Mouse (Mus musculus): ENCODE data around the gene Prr13. TPM values are rescaled to one million over a fixed set of nuclear protein-coding genes. Genes with fewer than 3 reads are reported as not detected.

Prr13 gene
- 140 and 141 TPM in 2 replicates for polyA plus RNA-seq (2015; fragmentation: Nextera tagmentation; extraction: Ambion mirVana)

DNA sequence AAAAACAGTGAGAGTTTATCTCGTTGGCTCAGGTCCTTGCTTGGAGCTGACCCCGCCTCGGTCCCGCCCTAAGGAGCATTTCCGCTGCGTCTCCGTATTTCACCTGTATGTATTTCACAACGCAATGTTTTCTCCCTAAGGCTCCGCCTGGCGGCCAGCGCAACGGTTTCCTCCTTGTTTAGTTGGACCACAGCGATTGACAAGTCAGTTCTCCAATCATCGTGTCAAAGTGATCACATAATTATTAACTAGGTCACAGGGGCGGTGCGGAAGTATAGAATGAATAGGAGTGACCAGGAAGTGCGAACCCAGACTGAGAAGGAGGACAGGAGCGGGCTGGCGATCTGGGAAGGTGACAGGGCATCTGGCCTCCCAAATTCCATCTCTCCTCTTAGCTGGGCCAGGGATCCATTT is at the start of gene Prr13:
Gene Prr13 (plus strand): TSS at position 125 of the 414 bp plus-strand sequence.
- H3K9ac ChIP-seq, result peak within 1 kb of the TSS; percentile 21; the same call in 1 of the 2 replicates
- peak; percentile 96 for ATAC-seq
- peak within 1 kb of the TSS; percentile 42 for H3K4me3 ChIP-seq (replicated peaks)
- H3K4me2 ChIP-seq (replicated peaks), result peak within 1 kb of the TSS; percentile 57
- under 1% methylated on average over 19 of the region's 19 CpGs for WGBS
- H3K27ac ChIP-seq, result no peak within 1 kb of the TSS
- no peaks in the 10 kb centered on the region for H3K27me3 ChIP-seq (replicated peaks)
- H3K36me3 ChIP-seq, result 0 out of 2 replicates have a peak, but pooled peaks cover 2% of the 10 kb centered on the region
- no peaks in the 10 kb centered on the region for H3K9me3 ChIP-seq
- H3K4me1 ChIP-seq (replicated peaks), result peaks cover 12% of the 10 kb centered on the region

DNA sequence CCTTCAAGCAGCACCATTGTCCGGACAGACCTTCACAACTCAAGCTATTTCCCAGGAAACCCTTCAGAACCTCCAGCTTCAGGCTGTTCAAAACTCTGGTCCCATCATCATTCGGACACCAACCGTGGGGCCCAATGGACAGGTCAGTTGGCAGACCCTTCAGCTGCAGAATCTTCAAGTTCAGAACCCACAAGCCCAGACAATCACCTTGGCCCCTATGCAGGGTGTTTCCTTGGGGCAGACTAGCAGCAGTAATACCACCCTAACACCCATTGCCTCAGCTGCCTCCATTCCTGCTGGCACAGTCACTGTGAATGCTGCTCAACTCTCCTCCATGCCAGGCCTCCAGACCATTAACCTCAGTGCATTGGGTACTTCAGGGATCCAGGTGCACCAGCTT is 49.5 kb upstream of the Prr13 start:
- Histone ChIP-seq H3K27me3 (replicated peaks) (no peaks in the 10 kb centered on the region), H3K9ac (no peak overlapping the region), H3K4me3 (replicated peaks) (no peak overlapping the region), H3K4me2 (replicated peaks) (peak overlapping the region; percentile 30), H3K9me3 (no peaks in the 10 kb centered on the region), H3K27ac (no peak overlapping the region), H3K4me1 (replicated peaks) (peaks cover 26% of the 10 kb centered on the region), H3K36me3 (peaks cover 31% of the 10 kb centered on the region)
- WGBS, result 88% methylated on average over 3 of the region's 3 CpGs
- ATAC-seq, result no peak

DNA sequence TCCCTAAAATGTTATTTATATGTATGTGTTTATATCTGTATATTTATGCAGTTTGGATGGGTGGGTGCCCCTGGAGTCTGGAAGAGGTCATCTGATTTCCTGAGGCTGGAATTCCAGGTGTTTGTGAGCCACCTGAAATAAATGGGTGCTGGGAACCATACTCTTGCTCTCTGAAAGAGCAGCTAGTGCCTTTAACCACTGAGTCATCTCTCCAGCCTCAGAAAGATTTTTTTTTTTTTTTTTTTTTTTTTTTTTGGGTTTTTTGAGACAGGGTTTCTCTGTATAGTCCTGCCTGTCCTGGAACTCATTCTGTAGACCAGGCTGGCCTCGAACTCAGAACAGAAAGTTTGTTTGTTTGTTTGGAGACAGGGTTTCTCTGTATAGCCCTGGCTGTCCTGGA is 47.8 kb upstream of the Prr13 start:
- 0 out of 2 replicates have a peak overlapping the region, but pooled peaks have one; percentile 22 for H3K4me2 ChIP-seq (replicated peaks)
- no peak for ATAC-seq
- H3K9ac ChIP-seq, result no peak overlapping the region
- H3K27ac ChIP-seq, result no peak overlapping the region
- peaks cover 23% of the 10 kb centered on the region for H3K4me1 ChIP-seq (replicated peaks)
- H3K36me3 ChIP-seq, result peaks cover 31% of the 10 kb centered on the region
- H3K9me3 ChIP-seq, result no peaks in the 10 kb centered on the region
- no peaks in the 10 kb centered on the region for H3K27me3 ChIP-seq (replicated peaks)
- H3K4me3 ChIP-seq (replicated peaks), result no peak overlapping the region
- 94% methylated on average over 1 of the region's 1 CpGs for WGBS

DNA sequence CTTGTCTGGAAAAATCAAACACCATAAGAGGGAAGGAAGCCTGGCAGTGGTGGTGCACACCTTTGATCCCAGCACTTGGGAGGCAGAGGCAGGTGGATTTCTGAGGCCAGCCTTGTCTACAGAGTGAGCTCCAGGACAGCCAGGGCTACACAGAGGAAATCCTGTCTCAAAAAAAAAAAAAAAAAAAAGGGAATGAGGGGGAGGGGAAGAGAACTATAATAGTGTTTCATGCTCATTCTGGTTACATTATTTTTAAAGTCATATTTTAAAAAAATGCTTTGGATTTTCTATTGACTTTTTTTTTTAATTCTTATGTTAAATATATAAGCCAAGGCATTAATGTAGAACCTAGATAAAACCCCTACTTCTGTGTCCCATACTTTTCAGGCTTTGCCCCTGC is 45.1 kb upstream of the Prr13 start:
- Histone ChIP-seq H3K36me3 (peaks cover 25% of the 10 kb centered on the region), H3K4me1 (replicated peaks) (peaks cover 15% of the 10 kb centered on the region), H3K27ac (no peak overlapping the region), H3K27me3 (replicated peaks) (no peaks in the 10 kb centered on the region), H3K4me3 (replicated peaks) (no peak overlapping the region), H3K9ac (no peak overlapping the region), H3K9me3 (no peaks in the 10 kb centered on the region), H3K4me2 (replicated peaks) (no peak overlapping the region)
- ATAC-seq, result no peak

DNA sequence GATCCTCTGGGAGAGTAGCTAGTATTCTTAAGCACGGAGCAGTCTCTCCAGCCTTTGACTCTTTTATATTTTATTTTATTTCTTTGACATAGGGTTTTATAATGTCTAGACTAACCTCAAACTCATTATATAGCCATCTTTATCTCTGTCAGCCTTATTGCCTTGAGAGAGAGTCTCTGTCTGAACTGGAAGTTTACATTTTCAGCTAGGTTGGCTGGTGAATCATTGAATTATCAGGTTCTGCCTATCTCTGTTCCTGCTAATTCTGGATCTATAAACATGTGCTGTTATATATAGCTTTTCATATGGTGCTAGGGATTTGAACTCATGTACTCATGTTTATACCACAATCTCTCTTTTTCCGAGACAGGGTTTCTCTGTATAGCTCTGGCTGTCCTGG is 41.3 kb upstream of the Prr13 start:
- H3K36me3 ChIP-seq, result 0 out of 2 replicates have a peak, but pooled peaks cover 2% of the 10 kb centered on the region
- no peaks in the 10 kb centered on the region for H3K27me3 ChIP-seq (replicated peaks)
- no peak overlapping the region for H3K4me2 ChIP-seq (replicated peaks)
- H3K4me3 ChIP-seq (replicated peaks), result no peak overlapping the region
- H3K4me1 ChIP-seq (replicated peaks), result no peaks in the 10 kb centered on the region
- H3K9me3 ChIP-seq, result no peaks in the 10 kb centered on the region
- no peak for ATAC-seq
- no peak overlapping the region for H3K27ac ChIP-seq
- 85% methylated on average over 2 of the region's 2 CpGs for WGBS
- no peak overlapping the region for H3K9ac ChIP-seq

DNA sequence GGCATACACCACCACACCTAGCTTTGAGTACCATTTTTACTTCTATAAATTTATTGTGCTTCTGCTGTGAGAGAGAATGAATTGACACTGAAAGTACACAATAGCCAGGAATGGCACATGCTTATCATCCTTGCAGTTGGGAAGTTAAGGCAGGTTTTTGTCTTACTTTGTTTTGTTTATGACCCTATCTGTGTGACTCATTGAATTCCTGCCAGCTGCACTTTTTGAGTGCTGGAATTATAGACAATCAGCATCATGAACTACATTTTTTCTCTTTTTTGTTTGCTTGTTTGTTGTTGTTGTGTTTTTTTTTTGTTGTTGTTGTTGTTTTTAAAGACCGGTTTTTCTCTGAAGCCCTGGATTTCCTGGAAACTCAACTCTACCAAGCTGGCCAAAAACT is 37.8 kb upstream of the Prr13 start:
- peaks cover under 1% of the 10 kb centered on the region; the same call in 1 of the 2 replicates for H3K36me3 ChIP-seq
- no peaks in the 10 kb centered on the region for H3K4me1 ChIP-seq (replicated peaks)
- no peak overlapping the region for H3K4me2 ChIP-seq (replicated peaks)
- WGBS, result 39% methylated on average over 1 of the region's 1 CpGs
- no peaks in the 10 kb centered on the region for H3K9me3 ChIP-seq
- H3K27me3 ChIP-seq (replicated peaks), result no peaks in the 10 kb centered on the region
- no peak for ATAC-seq
- H3K9ac ChIP-seq, result no peak overlapping the region
- H3K4me3 ChIP-seq (replicated peaks), result no peak overlapping the region
- H3K27ac ChIP-seq, result no peak overlapping the region

DNA sequence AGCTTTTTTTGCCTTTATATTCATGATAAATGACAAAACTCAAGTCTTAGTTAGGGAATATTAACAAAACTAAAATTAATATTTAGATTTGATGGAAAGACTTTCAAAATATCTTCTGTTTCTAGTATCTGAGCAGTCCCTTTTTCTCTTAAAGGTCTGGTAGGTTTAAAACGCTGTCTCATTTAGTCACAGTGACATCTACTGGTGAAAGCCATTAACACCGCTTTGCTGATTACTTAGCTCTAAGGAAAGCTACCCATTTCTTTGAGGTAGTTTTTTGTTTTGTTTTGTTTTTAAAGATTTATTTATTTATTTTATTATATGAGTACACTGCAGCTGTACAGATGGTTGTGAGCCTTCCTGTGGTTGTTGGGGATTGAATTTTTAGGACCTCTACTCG is 37.4 kb upstream of the Prr13 start:
- WGBS, result 54% methylated on average over 3 of the region's 3 CpGs
- peaks cover 5% of the 10 kb centered on the region; the same call in 1 of the 2 replicates for H3K36me3 ChIP-seq

DNA sequence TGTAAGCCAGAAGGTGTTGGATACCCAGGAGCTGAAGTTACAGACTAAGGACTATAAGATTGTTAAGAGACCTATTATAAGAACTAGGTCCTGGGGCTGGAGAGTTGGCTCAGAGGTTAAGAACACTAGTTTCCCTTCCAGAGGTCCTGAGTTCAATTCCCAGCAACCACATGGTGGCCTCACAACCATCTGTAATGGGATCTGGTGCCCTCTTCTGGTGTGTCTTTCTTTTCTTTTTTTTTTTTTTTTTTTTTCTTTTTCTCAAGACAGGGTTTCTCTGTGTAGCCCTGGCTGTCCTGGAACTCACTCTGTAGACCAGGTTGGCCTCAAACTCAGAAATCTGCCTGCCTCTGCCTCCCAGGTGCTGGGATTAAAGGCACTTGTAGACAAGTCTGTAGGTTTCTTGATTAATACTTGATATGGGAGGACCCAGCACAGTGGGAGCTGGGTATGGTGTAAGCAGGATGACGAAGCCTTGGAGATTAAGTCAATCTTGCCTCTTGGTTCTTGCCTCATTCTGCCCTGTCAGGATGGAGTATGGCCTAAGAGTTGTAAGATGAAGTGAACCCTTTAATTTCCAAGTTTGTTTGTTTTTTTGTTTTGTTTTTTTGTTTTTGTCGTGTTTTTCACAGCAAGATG is 35.1 kb upstream of the Prr13 start:
- no peak overlapping the region for H3K4me2 ChIP-seq (replicated peaks)
- H3K27ac ChIP-seq, result no peak overlapping the region
- H3K9ac ChIP-seq, result no peak overlapping the region
- H3K27me3 ChIP-seq (replicated peaks), result no peaks in the 10 kb centered on the region
- no peaks in the 10 kb centered on the region for H3K4me1 ChIP-seq (replicated peaks)
- no peaks in the 10 kb centered on the region for H3K9me3 ChIP-seq
- ATAC-seq, result no peak
- peaks cover 15% of the 10 kb centered on the region; the same call in 1 of the 2 replicates for H3K36me3 ChIP-seq
- H3K4me3 ChIP-seq (replicated peaks), result no peak overlapping the region
- WGBS, result 96% methylated on average over 2 of the region's 2 CpGs

More for the DNA sequence above, 37.4 kb upstream of the Prr13 start:
- Histone ChIP-seq H3K27ac (no peak overlapping the region), H3K27me3 (replicated peaks) (no peaks in the 10 kb centered on the region), H3K4me2 (replicated peaks) (no peak overlapping the region), H3K9ac (no peak overlapping the region), H3K4me1 (replicated peaks) (no peaks in the 10 kb centered on the region), H3K4me3 (replicated peaks) (no peak overlapping the region), H3K9me3 (no peaks in the 10 kb centered on the region)
- no peak for ATAC-seq

DNA sequence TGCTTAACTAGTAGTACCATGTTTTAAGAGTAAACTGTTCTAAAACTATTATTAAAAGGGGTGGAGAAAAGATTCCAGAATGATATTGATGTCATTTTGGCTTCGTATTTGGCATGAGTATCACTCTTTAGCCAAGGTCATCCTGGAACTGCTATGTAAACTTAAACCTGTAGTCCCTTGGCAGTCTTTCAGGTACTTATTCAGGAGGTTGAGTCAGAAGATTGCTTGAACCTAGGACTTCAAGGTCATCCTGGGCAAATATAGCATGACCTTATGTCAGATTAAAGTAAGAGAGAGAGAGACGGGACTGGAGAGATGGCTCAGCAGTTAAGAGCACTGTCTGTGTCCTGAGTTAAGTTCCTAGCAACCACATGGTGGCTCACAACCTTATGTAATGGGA is 34.2 kb upstream of the Prr13 start:
- Histone ChIP-seq H3K4me2 (replicated peaks) (no peak overlapping the region), H3K27me3 (replicated peaks) (no peaks in the 10 kb centered on the region), H3K4me3 (replicated peaks) (no peak overlapping the region), H3K9ac (no peak overlapping the region), H3K36me3 (peaks cover 21% of the 10 kb centered on the region), H3K27ac (no peak overlapping the region), H3K4me1 (replicated peaks) (no peaks in the 10 kb centered on the region), H3K9me3 (no peaks in the 10 kb centered on the region)
- no peak for ATAC-seq
- 79% methylated on average over 2 of the region's 2 CpGs for WGBS

DNA sequence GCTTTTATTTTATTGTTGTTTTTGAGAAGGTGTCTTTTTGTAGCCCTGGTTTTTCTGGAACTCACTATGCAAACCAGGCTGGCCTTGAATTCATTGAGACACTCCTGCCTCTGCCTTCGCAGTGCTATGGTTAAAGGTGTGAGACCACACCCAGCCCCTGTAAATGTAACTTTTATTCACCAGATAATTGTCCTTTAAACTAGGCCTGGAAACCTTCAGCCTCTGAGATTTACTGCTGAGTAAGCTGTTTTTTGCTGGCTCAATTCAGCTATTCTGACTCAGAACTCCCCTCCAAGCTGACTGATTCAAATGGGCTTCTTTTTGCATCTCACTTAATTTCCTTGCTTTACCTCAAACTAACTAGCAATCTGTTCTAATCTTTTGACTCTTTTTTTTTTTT is 31.9 kb upstream of the Prr13 start:
- H3K4me2 ChIP-seq (replicated peaks), result no peak overlapping the region
- ATAC-seq, result no peak
- H3K36me3 ChIP-seq, result peaks cover 33% of the 10 kb centered on the region
- H3K27ac ChIP-seq, result no peak overlapping the region
- H3K9ac ChIP-seq, result no peak overlapping the region
- H3K27me3 ChIP-seq (replicated peaks), result no peaks in the 10 kb centered on the region
- H3K9me3 ChIP-seq, result no peaks in the 10 kb centered on the region
- no peak overlapping the region for H3K4me3 ChIP-seq (replicated peaks)
- WGBS, result 91% methylated on average over 1 of the region's 1 CpGs
- no peaks in the 10 kb centered on the region for H3K4me1 ChIP-seq (replicated peaks)

DNA sequence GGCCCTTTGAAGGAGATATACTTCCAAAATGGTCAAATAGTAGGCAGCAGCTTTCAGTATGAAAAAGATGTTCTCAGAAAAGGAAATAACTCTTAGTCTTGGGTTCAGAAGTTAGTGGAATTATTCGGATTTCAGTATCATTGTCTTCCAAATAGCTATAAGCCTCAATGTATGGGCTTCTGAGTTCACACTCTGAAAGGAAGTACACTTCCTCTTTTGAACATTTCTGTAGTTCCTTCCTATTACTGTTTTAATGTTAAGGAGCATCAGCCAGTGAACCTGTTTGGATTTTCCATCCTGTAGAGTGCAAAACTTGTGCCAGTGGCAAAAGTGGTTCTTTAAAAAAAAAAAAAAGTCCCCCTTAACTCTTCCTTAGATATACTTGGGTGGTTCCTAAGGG is 26.8 kb upstream of the Prr13 start:
- no peaks in the 10 kb centered on the region for H3K9me3 ChIP-seq
- ATAC-seq, result no peak
- no peak overlapping the region for H3K4me2 ChIP-seq (replicated peaks)
- H3K4me1 ChIP-seq (replicated peaks), result no peaks in the 10 kb centered on the region
- peaks cover 34% of the 10 kb centered on the region for H3K36me3 ChIP-seq
- H3K27me3 ChIP-seq (replicated peaks), result no peaks in the 10 kb centered on the region
- H3K9ac ChIP-seq, result no peak overlapping the region
- no peak overlapping the region for H3K27ac ChIP-seq
- 88% methylated on average over 1 of the region's 1 CpGs for WGBS
- no peak overlapping the region for H3K4me3 ChIP-seq (replicated peaks)

DNA sequence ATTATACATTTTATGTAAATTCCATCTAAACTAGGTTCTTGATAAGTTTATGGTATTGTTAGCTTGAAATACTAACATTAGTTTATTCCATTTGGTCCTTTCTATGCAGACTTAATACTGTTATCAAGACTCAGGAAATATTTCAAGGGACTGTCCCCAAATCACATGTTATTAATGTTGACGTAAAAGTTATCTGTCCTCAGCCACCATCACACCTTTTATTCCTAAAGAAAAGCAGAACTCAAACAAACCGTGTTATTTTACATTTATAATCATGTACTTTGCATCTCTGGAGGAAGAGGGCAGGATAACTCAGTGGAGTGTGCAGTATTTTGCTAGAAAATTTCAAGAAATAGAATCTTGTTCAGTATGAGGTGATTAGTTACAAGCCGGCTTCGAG is 25.7 kb upstream of the Prr13 start:
- WGBS, result 94% methylated on average over 4 of the region's 4 CpGs
- Histone ChIP-seq H3K27me3 (replicated peaks) (no peaks in the 10 kb centered on the region), H3K9ac (no peak overlapping the region), H3K9me3 (no peaks in the 10 kb centered on the region), H3K36me3 (peaks cover 30% of the 10 kb centered on the region), H3K4me3 (replicated peaks) (no peak overlapping the region), H3K27ac (no peak overlapping the region), H3K4me2 (replicated peaks) (no peak overlapping the region), H3K4me1 (replicated peaks) (no peaks in the 10 kb centered on the region)
- ATAC-seq, result no peak

DNA sequence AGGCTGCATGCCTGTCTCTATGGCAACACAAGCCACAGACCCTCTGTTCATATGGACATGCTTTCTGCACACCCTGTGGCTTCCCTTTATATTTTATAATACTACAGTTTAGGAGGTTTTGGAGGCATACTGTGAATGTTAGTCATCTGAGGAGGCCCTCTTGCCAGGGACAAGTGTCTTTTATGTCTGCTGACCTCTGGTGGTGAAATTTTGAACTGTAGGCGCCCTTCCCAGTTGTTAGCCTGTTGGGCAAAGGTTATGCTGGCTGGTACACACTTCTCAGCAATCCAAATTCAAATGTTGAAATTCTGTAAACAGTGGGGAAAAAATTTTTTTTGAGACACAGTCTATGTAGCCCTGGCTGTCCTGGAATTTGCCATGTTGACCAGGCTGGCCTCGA is 16.3 kb upstream of the Prr13 start:
- WGBS, result 45% methylated on average over 2 of the region's 2 CpGs
- H3K4me1 ChIP-seq (replicated peaks), result 0 out of 2 replicates have a peak, but pooled peaks cover 2% of the 10 kb centered on the region
- no peaks in the 10 kb centered on the region for H3K36me3 ChIP-seq
- ATAC-seq, result peak; percentile 64; the same call in 1 of the 2 replicates
- no peak overlapping the region for H3K4me3 ChIP-seq (replicated peaks)
- H3K27me3 ChIP-seq (replicated peaks), result no peaks in the 10 kb centered on the region
- no peak overlapping the region for H3K9ac ChIP-seq
- no peak overlapping the region for H3K4me2 ChIP-seq (replicated peaks)
- no peak overlapping the region for H3K27ac ChIP-seq
- no peaks in the 10 kb centered on the region for H3K9me3 ChIP-seq
